Mouse (Mus musculus): ENCODE results near the gene Dynlrb2. TPM values are rescaled to one million over a fixed set of nuclear protein-coding genes. Genes with fewer than 3 reads are reported as not detected.

Gene Dynlrb2
- total RNA-seq (2021): 1 to 10 TPM; 2.3 TPM

- intact Hi-C loops (cut with DNase I): loop anchor here (10.0 kb wide), 1 partner anchor 120 kb away; no protein-coding TSS in a partner anchor
- DNase-seq (ENCODE audit: low spot score in 2 of 2): peak; percentile 89
Measured at GRCm38 (mm10) chr8:116504477-116505120, at the start of gene Dynlrb2. Gene Dynlrb2, plus strand, starts transcription at chr8:116504974.

- intact Hi-C loops (cut with DNase I): no loop called here
Measured at GRCm38 (mm10) chr8:116458569-116458968, 46.2 kb upstream of the Dynlrb2 start.

GRCm38 (mm10) chr8:116461472-116461871 is 43.3 kb upstream of the Dynlrb2 start:
- intact Hi-C loops (cut with DNase I): no loop called here
- no peak for DNase-seq (ENCODE audit: low spot score in 2 of 2)

More at GRCm38 (mm10) chr8:116458569-116458968, 46.2 kb upstream of the Dynlrb2 start:
- DNase-seq (ENCODE audit: low spot score in 2 of 2): no peak

DNA sequence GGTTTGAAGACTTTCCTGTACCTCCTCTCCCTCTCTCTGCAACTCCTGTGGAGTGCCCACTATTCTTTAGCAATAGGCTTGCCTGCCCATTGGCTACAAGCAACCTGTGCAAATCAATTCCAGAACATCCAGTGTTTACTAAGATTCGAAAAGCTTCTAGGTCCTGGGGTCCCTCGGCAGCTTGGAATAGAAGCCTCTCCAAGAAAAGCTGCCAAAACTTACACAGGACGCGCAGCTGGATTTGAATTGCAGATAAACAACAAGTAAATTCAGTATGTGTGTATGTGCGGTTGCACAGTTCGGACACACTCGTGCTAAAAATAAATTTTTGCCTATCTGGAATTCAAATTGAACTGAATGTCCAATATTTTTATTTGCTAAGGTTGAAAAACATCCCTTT is 38.2 kb upstream of the Dynlrb2 start:
- DNase-seq (ENCODE audit: low spot score in 2 of 2): no peak
- intact Hi-C loops (cut with DNase I): no loop called here

DNA sequence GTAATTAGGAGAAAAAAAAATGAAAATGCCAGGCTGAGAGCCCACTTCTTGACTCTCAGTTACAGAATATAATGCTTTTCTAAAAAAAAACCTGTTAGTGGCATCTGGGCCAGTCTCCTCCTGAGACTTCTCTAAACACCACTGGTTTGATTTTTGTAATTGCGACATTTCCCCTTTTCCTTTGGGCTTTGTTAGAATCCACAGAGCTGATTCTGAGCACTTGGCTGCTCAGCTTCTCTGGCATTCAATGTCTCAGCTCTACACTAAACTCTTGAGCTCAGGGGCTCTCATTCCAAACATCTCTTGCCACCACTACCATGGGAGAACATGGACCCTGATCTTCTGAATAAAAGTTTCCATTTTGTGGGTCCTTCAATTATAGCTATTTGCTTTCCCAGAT is 37.7 kb upstream of the Dynlrb2 start:
- no peak for DNase-seq (ENCODE audit: low spot score in 2 of 2)
- intact Hi-C loops (cut with DNase I): no loop called here

- no peak for DNase-seq (ENCODE audit: low spot score in 2 of 2)
- intact Hi-C loops (cut with DNase I): no loop called here
Measured at GRCm38 (mm10) chr8:116477941-116478340, 26.8 kb upstream of the Dynlrb2 start.

DNA sequence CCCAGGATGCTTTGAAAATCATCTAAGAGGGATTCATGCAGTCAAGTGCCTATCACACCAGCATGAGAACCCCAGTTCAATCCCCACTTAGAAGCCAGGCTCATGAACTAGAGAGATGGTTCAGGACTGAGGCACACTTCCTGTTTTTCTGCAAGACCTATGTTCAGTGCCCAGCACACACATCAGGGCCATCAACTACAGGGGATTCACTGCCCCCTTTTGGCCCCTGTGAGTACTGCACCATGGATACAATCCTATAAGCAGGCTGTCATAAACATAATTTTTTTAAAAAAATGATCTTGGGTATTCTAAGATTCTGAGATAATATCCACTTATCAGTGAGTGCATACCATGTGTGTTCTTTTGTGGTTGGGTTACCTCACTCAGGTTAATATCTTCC is 26.1 kb upstream of the Dynlrb2 start:
- intact Hi-C loops (cut with DNase I): no loop called here
- no peak for DNase-seq (ENCODE audit: low spot score in 2 of 2)

DNA sequence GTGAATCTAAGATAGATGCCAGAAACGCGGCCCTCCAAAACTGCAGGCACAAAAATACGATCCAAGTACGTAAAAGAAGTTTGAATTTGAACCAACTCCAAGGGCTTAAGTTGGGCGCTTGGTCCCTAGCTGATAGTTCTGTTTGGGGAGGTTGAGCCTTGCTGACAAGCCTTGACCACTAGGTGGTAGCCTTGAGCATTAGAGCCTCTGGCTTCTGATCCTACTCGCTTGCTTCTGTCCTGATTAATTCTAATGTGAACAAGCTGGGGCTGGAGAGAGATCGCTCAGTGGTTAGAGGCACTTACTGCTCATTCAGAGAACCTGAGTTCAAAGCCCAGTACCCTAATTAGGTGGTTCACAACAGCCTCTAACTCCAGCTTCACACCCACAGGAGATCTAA is 23.9 kb upstream of the Dynlrb2 start:
- intact Hi-C loops (cut with DNase I): loop anchor here (5.0 to 10.0 kb wide), 2 partner anchors 274 to 391 kb away; no protein-coding TSS in a partner anchor
- peak; percentile 38 to 49 for DNase-seq (ENCODE audit: low spot score in 2 of 2)

DNA sequence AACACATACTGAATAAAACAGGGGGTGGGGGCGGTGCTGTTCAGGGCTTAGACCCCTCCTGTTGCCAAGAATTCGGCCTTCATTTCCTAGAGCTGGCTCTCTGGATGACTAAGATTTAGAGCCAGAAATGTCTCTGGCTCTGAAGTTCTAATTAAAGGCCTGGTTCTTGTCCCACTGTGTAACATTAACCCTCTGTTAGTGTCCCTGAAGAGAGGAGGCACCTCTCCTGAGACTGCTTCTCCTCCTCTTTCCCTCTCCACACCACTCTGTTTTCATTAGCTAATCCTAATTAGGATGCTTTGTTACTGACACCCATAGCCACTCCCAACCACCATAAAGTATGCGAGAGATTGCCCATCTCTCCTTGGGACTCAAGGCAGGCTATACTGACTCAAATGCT is 22.0 kb upstream of the Dynlrb2 start:
- intact Hi-C loops (cut with DNase I): loop anchor here (5.0 to 10.0 kb wide), 2 partner anchors 272 to 390 kb away; no protein-coding TSS in a partner anchor
- no peak for DNase-seq (ENCODE audit: low spot score in 2 of 2)

DNA sequence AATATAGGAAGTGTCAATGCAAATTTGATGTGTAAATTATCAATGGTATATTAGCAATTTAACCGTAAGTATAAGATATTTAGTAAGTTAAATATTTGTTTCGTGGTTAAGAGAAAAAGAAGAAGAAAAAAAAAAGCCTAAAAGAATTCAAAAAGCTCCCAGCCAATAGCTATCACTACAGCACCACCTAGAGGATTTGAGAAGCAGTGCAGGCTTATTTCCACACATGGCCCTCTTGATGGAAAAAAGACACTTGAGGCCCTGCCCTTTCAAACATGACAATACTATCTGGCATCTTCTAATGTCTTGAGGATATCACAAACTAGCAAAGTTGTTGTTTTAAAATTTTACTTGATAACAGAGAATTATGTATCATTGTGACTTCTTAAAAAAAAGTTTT is 20.7 kb upstream of the Dynlrb2 start:
- intact Hi-C loops (cut with DNase I): loop anchor here (5.0 to 10.0 kb wide), 2 partner anchors 271 to 388 kb away; no protein-coding TSS in a partner anchor
- DNase-seq (ENCODE audit: low spot score in 2 of 2): no peak

- intact Hi-C loops (cut with DNase I): loop anchor here (10.0 kb wide), 1 partner anchor 266 kb away; no protein-coding TSS in a partner anchor
- no peak for DNase-seq (ENCODE audit: low spot score in 2 of 2)
Measured at GRCm38 (mm10) chr8:116488546-116488945, 16.2 kb upstream of the Dynlrb2 start.

DNA sequence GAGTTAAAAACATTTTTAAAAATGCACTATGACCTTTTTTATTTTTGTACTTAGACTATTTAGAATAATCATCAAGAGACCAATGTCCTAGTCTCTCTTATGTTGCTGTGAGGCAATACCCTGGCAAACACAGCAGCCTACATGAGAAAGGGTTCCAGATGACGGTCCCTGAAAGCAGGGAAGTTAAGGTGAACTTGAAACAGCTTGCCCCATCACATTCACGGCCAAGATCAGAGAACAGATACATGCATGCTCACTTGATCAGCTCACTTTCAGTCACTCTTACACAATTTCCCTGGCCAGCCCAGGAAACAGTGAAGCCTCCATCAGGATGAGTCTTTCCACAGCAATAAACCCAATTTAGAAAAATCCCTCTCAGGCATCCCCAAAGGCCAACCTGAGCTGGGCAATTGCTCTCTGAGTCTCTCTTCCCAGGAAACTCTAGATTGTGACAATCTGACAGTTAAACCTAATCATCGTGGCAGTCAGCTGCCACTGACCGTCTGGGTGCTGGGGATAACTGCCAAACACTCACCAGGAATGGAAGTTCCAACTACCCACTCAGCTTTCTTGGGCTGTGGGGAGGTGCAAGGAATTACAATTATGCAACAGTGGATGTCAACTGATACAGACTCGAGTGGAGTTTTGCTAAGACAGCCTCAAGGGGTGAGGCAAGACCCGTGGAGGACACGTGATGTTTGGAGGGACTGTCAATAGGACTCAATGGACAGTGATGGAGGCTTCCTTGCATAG is 4.5 kb upstream of the Dynlrb2 start:
- intact Hi-C loops (cut with DNase I): loop anchor here (10.0 kb wide), 1 partner anchor 125 kb away; no protein-coding TSS in a partner anchor
- peak in 1 of 2 experiments; percentile 33 for DNase-seq (ENCODE audit: low spot score in 2 of 2)

GRCm38 (mm10) chr8:116508721-116509120 is 3.9 kb downstream of the Dynlrb2 start:
- intact Hi-C loops (cut with DNase I): loop anchor here (10.0 kb wide), 1 partner anchor 116 kb away; no protein-coding TSS in a partner anchor

GRCm38 (mm10) chr8:116509247-116509646 is 4.5 kb downstream of the Dynlrb2 start:
- intact Hi-C loops (cut with DNase I): loop anchor here (10.0 kb wide), 1 partner anchor 116 kb away; no protein-coding TSS in a partner anchor

More at GRCm38 (mm10) chr8:116508721-116509120, 3.9 kb downstream of the Dynlrb2 start:
- DNase-seq (ENCODE audit: low spot score in 2 of 2): no peak

DNA sequence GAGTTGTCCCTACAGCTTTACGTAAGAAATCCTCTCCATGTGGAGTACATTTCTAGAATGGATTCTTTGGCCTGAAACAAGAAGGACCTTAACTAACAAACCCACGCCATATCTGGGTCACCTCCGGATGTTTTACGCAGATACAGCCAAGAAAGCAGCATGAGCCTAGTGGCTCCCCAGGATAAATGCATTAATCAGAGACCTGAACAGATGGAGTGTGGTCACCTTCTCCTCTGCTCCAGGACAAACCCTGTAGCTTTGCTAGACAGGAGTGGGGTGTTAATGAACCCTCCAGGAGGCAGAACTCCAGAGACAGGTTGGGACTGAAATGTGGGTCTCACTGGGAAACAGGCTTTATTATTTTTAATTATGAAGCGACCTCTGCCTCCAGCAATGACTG is 14.9 kb downstream of the Dynlrb2 start:
- DNase-seq (ENCODE audit: low spot score in 2 of 2): no peak
- intact Hi-C loops (cut with DNase I): no loop called here

More at GRCm38 (mm10) chr8:116509247-116509646, 4.5 kb downstream of the Dynlrb2 start:
- DNase-seq (ENCODE audit: low spot score in 2 of 2): no peak

GRCm38 (mm10) chr8:116521208-116521607 is 16.4 kb downstream of the Dynlrb2 start:
- no peak for DNase-seq (ENCODE audit: low spot score in 2 of 2)
- intact Hi-C loops (cut with DNase I): no loop called here

- intact Hi-C loops (cut with DNase I): no loop called here
- DNase-seq (ENCODE audit: low spot score in 2 of 2): no peak
Measured at GRCm38 (mm10) chr8:116521641-116522040, 16.9 kb downstream of the Dynlrb2 start.

GRCm38 (mm10) chr8:116522104-116522767 is 17.5 kb downstream of the Dynlrb2 start:
- no peak for DNase-seq (ENCODE audit: low spot score in 2 of 2)
- intact Hi-C loops (cut with DNase I): no loop called here

GRCm38 (mm10) chr8:116524915-116525314 is 20.1 kb downstream of the Dynlrb2 start:
- DNase-seq (ENCODE audit: low spot score in 2 of 2): no peak
- intact Hi-C loops (cut with DNase I): no loop called here

DNA sequence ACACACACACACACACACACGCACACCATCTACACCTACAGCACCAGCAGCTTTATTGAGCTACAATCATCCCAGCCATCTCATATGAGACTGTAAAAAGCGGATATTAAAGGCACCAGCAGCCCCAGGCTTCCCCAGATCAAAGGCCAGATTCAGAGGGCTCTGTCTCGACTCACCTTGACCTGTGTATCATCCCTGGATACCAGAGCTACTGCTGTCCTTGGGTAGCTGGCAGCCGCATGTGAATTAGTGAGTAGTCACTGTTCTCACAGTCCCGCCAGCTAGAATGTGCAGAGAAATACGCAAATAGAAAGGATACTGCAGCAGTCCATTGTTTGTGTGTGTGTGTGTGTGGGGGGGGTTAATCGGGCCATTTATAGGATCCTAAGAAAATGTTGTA is 24.0 kb downstream of the Dynlrb2 start:
- DNase-seq (ENCODE audit: low spot score in 2 of 2): no peak
- intact Hi-C loops (cut with DNase I): no loop called here

Data from left cerebral cortex, postnatal 36 days (tissue).